Mouse (Mus musculus) megakaryocyte, adult 5-6 weeks (primary cell): ENCODE measurements around the gene Bptf. TPM values are rescaled to one million over a fixed set of nuclear protein-coding genes. Genes with fewer than 3 reads are reported as not detected.

ENCODE experiments used
- ATAC-seq: 2 replicates; pipeline ENCODE4 v1.8.0; 2016; ENCODE audit warnings: mild to moderate bottlenecking, inconsistent platforms; ENCODE audit not compliant: poor library complexity, severe bottlenecking
- total RNA-seq, 2 experiments: library from RNA; stranded (forward) in 1 of 2; stranded (reverse) in 1 of 2; fragments of 153-499, 151-499 nt in 1 of 2; fragments of 221-1000, 200-1000 nt in 1 of 2; gene quantifications; 2 replicates each; pipeline versions ENCODE4 v1.2.3 to v1.2.4; 2015 to 2017

Gene Bptf
- total RNA-seq, 2 experiments from 2014 or later = 35.9 to 45.6 TPM

GRCm38 (mm10) chr11:107117789-107118188, 14.1 kb downstream of the Bptf start:
- no peak for ATAC-seq

GRCm38 (mm10) chr11:107113881-107114557, 17.9 kb downstream of the Bptf start:
- ATAC-seq = no peak

GRCm38 (mm10) chr11:107113112-107113511, 18.8 kb downstream of the Bptf start:
- ATAC-seq = peak; percentile 88

- no peak for ATAC-seq
These were observed 22.3 kb downstream of the Bptf start for GRCm38 (mm10) chr11:107109669-107110068.

GRCm38 (mm10) chr11:107108892-107109291, 23.0 kb downstream of the Bptf start:
- ATAC-seq = no peak

GRCm38 (mm10) chr11:107107725-107108078, 24.2 kb downstream of the Bptf start:
- ATAC-seq = no peak

- ATAC-seq = no peak
These were observed 24.8 kb downstream of the Bptf start for GRCm38 (mm10) chr11:107106978-107107724.

- no peak for ATAC-seq
These were observed 25.5 kb downstream of the Bptf start for GRCm38 (mm10) chr11:107106461-107106860.

GRCm38 (mm10) chr11:107105227-107105626, 26.7 kb downstream of the Bptf start:
- ATAC-seq = peak; percentile 64

GRCm38 (mm10) chr11:107103736-107104135, 28.2 kb downstream of the Bptf start:
- no peak for ATAC-seq

- ATAC-seq = no peak
These were observed 28.7 kb downstream of the Bptf start for GRCm38 (mm10) chr11:107103224-107103589.

- peak; percentile 89 for ATAC-seq
These were observed 29.3 kb downstream of the Bptf start for GRCm38 (mm10) chr11:107102465-107103223.

GRCm38 (mm10) chr11:107096973-107097372, 35.0 kb downstream of the Bptf start:
- ATAC-seq = no peak

GRCm38 (mm10) chr11:107093871-107094270, 38.1 kb downstream of the Bptf start:
- ATAC-seq = no peak

GRCm38 (mm10) chr11:107092637-107093036, 39.3 kb downstream of the Bptf start:
- ATAC-seq = no peak

GRCm38 (mm10) chr11:107085866-107086265, 46.1 kb downstream of the Bptf start:
- ATAC-seq = no peak

GRCm38 (mm10) chr11:107083480-107083879, 48.4 kb downstream of the Bptf start:
- no peak for ATAC-seq

GRCm38 (mm10) chr11:107065216-107065785, 66.6 kb downstream of the Bptf start:
- no peak for ATAC-seq

- ATAC-seq = no peak
These were observed 67.3 kb downstream of the Bptf start for GRCm38 (mm10) chr11:107064590-107064989.

- ATAC-seq = no peak
These were observed 68.9 kb downstream of the Bptf start for GRCm38 (mm10) chr11:107063067-107063466.

- no peak for ATAC-seq
These were observed 71.0 kb downstream of the Bptf start for GRCm38 (mm10) chr11:107060941-107061340.
